Mouse (Mus musculus): Measurements from ENCODE around the gene Fabp1.

GRCm38 (mm10) chr6:71190501-71190900 lies 9.1 kb upstream of the Fabp1 start:
- TF ChIP-seq FLI1 (IDR thresholded peaks at IDR 0.05; ENCODE audit: low read length) (no peak), GATA1 (IDR thresholded peaks at IDR 0.05; ENCODE audit: borderline replicate concordance, low read length) (no peak)

All from megakaryocyte, embryonic 14.5 days (primary cell).